Mouse (Mus musculus) kidney, adult 9 months (tissue): Measurements from ENCODE around the gene Ifitm5.
A peak's percentile ranks its signal among the peaks of the same experiment; 100 is the strongest.
"Not testable (repeated sequence)": the region's sequence is repeated elsewhere in the genome, so short reads cannot be mapped to it uniquely, and the experiment has no call there.

Experiments
- DNase-seq: peaks from one replicate; pipeline ENCODE4 v3.0.0; 2022

Ifitm5 gene

DNA sequence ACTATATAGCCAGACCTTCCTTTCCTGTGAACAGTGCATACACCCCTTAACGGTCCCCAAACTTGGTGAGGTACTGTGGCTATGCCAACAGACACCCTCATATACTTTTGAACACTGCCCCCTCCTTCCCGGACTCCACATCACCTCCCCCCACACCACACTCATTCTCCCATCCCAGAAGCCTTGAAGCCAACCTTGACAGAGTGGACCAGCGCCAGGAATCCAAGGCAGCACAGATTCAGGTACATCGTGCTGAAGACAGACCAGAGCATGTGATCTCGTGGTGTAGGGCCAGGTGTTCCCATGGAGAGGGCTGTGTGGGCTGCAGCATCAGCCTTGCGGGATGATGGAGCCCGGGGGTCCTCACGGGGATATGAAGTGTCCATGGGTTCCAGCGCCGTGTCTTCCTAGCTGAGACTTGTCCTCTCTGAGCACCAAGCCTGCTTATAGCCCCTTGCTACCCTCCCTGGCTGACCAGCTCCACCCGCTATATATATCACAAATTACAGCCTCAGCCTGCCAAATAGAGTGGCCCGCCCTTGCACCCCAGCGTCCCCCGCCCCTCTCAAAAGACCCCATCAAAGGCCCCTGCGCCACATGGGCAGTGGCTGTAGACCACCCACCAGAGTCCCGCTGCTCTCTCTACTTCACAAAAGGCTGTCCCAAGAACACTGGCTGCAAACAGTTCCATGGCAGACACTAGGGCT, at the start of gene Ifitm5:
Gene Ifitm5 (minus strand): TSS at position 468 of the 707 bp plus-strand sequence.
- DNase-seq, result peak; percentile 7

DNA sequence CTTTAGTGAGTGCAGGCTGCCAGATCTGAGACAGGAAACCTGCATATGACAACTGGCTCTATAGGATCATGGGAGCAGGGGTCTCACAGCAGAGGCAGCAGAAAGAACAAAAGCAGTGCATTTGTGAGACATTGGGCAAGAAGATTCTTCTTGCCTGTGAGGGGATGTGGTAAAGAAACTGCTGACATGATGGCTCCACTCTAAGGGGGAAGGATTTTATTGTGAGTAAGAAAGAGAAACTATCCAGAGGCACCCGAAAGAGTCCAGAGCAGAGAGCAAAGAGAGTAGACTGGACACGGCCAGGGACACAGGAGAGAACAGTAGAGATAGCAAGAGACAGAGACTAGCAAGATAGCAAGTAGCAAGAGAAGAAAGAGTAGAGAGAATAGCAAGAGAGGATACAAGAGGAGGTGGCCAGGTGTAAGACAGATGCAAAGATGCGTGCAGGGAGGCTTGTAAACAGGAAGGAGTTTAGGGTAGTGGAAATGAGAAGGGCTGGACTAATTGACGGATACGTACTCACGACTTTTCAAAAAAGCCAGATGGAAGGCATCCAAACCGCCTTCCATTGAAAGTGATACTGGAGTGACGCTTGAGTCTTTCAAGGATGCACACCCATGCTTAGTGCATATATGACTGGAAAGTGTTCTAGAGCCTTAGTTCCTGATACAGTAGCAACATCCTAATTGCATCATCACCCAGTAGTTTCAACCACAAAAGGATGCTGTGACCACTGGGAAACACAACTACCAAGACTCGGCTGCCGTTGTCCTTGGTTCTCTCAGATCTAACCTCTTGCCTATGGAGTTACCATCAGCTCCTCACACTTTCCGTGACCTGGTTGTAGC, 49.0 kb upstream of the Ifitm5 start:
- no peak for DNase-seq

DNA sequence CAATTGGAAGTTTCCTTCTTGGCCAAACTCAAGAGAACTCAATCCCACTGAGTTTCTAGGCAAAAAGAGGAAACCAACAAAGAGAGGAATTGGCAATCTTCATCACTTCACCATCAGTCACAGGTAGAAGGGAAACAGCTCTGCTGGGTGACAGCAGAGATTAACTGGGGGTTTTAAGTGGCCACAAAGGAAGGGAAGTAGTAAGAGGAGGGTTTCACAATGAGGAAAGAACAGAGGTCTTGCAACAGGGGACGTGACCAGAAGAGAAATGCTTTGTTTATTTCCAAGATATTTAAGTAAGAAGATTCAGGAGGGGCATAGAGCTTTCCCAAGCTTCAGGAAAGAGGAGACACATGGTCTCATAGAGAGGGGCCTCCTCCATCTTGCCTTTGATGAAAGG, 47.7 kb upstream of the Ifitm5 start:
- DNase-seq, result no peak

DNA sequence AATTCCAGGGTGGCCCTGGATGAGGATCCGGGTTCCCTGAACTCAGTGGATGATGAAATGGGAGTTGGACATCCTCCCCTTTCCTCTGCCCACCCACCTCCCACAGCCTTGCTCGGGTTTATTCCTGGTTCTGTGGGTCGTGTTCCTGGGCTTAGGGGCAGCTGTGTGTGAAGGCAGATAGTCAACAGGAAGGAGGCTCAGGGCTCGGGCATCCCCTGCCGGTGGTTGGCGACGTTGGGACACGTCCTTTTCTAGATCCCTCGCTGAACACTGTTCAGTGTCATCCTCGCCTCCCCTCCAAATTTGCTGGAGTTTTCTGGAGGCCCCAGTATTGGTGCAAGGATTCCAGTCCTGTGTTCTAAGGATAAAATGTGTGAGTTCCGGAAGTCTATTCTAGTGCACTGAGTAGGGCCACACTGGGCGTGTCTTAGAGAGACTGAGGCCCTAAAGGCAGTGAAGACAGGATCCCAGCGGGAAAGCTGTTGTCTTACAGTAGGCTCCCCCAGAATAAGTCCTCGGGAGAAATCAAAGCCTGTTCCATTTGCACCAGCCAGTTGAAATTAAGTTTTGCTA, 41.1 kb upstream of the Ifitm5 start:
- DNase-seq, result no peak

DNA sequence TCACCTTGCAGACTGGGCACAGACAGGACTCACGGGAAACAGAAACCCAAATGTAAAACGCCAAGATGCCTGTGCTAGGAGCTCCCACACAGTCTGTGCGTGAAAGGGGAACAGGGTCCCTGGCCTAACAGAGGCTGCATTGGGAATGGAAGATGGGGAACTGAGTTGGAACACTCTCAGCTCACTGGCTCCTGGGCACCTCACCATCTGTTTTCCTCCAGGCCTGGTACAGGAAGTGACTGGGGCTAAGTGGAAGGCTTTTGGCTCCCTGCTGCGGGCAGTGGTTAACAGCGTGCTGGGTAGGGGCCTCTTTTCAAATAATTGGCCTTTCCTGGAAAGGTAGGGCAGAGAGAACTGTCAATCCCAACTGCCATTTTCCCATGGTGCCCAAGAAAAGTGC, 40.5 kb upstream of the Ifitm5 start:
- no peak for DNase-seq

DNA sequence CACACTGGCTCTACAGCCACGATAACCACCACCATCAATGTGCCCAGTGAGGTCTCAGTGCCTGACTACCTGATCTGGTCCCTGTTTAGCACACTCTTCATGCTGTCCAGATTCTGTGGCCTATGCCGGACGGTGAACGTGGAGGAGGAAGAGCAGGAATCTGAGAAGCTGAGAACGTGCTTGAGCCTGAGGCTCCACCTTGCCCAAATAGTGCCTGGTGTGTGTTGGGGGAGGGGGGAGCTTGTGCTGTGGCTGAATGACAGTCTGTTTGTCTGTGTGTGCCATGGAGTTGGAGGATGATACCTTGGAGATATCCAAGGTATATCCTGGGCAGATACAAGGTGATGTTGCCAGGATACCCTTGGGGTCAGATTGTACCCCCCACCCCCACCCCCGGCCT, 40.1 kb upstream of the Ifitm5 start:
- DNase-seq, result no peak

DNA sequence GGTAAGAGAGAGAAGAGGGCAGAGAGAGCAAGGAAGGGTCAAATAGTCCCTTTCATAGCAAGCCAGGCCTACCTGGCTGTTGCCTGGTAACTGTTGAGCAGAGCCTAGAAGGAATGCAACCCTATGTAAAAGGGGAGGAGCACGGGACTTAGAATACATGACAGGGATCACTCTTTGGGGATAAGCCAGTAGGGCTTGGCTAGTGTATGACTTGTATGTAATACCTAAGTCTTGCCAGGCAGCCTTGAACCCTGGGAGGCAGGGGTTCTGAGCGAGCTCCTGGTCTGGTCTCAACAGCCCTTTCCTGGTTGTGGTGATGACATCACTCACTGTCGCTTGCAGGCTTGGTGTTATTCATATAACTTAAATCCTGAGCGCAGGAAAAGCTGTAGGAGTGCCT, 38.9 kb upstream of the Ifitm5 start:
- no peak for DNase-seq

DNA sequence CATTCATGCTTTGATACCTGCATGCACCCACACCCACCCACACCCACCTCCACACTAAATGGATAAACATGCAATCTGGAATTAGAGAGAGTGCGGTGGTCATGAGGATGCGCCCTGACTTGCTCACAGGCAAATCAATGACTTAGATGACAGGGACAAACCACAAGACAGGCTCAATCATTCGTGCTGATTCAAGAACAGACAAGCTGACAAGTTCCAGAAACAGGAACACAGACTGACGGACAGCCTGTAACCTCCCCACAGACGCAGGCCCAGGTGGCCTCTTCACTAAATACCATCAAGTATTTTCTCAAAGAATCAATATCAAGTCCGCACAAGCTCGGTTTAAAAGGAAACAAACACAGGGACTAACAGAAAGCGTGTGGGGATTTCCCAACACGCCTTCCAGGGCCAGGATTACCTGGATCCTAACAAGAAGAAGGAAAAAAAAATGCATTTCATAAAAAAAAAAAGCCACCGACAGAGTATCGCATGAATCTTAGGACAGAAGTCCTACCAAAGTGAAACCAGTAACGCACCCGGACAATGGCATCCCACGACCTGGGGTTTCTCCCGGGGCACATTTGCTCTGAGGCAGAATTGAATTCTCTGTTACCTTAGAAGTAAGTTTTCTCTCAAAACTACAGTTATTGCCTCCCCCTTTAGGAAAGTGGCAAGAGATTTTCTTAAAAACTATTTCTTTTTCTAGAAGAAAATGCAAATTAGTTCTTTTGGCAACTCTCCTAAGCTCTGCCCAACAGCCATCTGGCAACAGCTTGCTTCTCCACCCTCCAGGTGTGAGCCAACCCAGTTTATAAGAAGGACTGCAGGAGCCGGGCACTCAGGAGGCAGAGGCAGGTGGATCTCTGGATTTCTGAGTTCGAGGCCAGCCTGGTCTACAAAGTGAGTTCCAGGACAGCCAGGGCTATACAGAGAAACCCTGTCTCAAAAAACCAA, 37.4 kb upstream of the Ifitm5 start:
- no peak for DNase-seq

DNA sequence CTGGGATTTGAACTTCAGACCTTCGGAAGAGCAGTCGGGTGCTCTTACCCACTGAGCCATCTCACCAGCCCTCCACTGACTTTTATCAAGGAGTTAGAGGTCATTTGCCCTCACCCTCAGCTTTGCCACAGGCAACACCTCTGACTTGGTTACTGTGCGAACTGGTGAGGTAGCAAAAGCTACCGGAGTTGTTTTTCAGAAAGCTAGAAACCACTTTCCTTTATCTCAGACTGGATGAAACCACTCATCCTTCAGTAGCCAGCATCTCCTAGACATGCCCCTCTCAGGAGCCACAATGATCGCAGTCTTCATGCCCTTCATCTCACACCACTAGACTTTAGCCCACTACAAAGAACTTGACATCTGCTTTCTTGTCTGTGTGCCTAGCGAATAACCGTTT, 32.9 kb upstream of the Ifitm5 start:
- DNase-seq, result no peak

DNA sequence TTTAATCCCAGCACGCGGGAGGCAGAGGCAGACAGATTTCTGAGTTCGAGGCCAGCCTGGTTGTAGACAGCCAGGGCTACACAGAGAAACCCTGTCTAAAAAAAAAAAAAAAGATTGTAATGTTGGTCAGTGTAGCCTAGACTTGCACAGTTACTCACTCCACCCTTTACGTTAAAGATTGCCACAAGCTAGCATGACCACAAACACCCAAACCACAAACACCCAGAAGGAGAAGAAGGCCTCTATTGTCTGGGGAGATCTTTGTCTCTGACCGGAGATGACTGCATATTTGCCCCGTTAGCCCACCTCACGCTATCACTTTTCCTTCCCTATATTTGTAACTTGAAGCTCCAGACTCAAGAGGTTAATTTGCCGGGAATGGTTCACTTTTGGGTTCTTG, 31.6 kb upstream of the Ifitm5 start:
- DNase-seq, result no peak

DNA sequence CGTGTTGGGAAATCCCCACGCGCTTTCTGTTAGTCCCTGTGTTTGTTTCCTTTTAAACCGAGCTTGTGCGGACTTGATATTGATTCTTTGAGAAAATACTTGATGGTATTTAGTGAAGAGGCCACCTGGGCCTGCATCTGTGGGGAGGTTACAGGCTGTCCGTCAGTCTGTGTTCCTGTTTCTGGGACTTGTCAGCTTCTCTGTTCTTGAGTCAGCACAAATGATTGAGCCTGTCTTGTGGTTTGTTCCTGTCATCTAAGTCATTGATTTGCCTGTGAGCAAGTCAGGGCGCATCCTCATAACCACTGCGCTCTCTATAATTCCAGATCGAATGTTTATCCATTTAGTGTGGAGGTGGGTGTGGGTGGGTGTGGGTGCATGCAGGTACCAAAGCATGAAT, 26.6 kb upstream of the Ifitm5 start:
- DNase-seq, result not testable (repeated sequence)

DNA sequence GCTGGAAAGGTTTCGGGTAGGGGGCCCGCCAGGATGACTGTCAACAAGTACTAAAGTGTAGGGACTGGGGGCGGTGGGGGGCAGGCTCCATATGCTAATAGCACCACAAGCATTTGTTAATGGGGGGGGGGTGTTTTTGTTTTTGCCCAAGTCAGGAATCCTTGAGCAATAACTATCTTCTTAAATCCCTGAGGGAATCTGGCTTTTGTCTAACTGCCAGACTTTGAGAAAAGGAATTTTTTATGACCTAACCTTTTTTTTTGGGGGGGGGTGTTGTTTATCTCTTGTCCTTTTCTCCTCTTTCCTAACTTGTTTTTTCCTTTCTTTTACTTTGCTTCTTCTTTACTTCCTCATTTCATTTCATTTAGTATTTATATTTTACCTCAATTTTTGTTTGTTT, 25.4 kb upstream of the Ifitm5 start:
- no peak for DNase-seq

DNA sequence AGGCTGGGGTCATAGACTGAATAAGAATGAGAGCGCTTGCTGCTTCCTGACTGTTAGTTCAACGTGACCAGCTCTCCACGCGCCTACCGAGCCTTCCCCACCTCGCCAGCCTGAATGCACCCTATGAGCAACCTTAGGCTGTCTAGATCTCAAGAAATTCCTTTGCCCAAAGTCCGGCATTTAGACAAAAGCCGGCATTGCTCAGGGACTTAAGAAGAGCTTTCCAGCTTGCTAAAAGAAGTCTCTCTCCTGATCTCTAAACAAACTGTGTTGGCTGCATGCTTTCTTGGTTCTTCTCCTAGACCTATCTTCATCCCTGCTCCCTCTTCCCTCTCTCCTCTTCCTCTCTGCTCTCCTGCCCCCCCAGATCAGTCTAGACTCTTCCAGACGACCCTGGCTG, 24.8 kb upstream of the Ifitm5 start:
- DNase-seq, result no peak

DNA sequence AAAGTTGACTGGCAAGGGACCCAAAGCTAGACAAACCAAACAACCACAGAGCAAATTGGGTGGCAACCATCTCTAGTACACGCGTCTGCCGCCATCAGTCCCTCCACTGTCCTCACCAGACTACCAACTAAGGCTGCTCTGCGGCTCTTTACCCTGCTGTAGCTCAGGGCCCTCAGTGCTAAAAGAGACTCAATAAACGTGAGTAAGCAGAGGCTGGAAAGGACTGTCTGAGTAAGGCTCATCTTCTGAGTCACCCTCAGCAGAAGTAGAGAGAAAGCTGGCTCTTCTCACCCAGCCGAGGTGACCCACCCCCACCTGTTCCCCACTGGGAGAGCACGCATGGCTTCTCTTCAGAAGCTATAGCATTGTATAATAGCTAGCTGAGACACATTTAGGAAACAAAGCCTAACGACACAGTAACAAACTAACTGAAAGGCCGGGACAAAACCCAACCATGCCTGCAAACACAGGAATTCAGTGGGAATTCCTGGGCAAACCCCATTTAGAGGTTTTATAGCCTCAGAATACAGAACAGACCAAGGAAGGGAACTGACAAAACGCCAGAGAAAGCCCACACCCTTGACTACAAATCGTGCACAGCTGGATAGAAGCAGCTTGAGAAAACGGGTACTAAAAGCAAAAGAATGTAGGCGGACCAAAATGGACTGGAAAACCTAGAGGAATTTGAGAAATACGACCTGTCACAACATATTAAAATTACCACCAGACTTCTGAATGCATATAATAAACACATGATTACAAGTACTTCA, 23.5 kb upstream of the Ifitm5 start:
- DNase-seq, result no peak

DNA sequence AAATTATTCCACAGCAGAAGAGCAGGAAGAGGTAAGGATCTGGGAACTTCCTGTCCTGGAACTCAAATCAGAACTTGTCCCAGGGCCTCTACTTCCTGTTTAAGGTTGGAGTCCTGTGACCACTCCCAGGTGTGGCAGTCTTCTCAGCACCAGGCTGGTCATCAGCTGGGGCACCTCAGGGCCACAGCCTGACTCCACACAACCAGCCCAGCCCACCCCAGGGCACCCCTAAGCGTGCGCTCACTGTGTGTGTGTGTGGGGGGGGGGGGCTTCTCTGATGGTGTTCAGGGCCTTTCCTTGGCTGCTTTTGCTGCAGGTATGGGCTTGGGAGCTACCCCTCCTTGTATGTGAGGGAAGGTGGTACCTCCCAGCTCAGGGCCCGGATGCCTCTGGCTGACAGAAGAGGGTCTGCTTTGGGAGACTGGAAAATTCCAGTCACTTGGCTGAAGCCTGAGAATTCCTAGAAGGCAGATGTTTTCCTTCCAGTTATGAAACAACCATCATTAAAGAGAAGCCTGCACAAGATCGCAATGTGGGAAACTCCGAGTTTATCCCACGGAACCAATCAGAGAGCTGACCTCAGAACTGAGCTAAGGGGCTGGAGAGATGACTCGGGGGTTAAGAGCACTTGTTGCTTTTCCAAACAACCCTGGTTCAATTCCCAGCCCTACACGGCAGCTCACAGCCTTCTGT, 21.5 kb upstream of the Ifitm5 start:
- DNase-seq, result peak; percentile 57

DNA sequence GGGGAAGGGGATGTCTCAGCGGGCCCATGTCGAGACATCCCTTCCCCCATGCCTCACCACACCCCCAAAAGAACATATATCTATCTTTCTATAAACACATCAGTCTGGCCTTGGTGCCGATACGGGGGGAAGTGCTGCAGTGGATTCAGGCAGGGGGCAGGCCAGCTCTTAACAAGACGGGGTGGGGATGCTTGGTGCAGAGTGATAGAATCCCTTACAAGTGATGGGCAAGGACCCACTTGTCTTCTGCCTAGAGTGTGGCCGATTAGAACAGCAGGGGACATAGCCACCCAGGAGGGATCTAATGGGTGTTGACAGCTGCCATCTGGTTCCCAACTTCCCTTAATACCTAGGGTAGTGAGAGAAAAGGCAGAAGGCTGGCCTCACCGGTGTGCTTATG, 20.8 kb upstream of the Ifitm5 start:
- DNase-seq, result no peak

DNA sequence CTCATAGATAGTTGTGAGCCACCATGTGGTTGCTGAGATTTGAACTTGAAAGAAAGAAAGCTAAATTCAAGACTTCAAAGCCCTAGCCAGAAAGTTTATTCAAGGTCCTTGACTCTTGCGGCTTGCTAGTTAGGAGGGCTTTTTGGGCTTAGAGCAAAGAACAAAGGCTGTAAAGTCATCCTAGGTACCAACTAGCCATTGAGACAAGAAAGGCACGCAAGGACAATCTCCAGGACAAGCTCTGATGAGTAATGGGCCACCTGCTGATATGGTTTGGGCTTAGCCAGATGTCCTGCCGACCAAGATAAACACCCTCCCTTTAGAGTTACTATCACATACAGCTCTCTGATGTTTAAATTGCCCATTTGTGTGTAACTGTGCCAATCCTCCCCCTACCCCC, 18.6 kb upstream of the Ifitm5 start:
- DNase-seq, result not testable (repeated sequence)

DNA sequence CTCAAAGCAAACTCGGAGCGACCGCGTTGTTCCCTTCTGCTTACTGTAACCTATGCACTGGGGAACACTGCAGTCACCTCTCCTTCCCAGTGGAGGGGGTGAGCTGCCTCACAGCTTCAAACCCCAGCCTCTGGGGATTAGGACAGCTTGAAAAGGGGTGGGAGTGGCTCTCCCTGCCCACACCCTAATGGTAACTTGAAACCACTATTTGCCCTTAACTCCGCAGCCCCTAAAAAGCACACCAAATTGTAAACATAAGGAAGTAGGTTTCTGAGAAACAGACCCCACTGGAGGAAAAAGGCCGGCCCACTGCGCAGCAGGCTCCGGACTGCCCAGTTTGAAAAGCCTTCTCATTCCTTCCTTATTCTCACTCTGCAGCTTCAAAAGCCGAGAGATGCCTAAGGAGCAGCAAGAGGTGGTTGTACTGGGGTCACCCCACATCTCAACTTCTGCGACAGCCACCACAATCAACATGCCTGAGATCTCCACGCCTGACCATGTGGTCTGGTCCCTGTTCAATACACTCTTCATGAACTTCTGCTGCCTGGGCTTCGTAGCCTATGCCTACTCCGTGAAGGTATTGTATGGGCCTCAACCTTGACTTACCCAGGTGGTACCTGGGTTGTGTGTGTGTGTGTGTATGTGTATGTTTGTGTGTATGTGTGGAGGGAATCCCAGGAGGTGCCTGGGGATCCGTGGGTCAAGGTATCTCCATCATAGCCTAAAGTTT, 17.9 kb upstream of the Ifitm5 start:
- no peak for DNase-seq

DNA sequence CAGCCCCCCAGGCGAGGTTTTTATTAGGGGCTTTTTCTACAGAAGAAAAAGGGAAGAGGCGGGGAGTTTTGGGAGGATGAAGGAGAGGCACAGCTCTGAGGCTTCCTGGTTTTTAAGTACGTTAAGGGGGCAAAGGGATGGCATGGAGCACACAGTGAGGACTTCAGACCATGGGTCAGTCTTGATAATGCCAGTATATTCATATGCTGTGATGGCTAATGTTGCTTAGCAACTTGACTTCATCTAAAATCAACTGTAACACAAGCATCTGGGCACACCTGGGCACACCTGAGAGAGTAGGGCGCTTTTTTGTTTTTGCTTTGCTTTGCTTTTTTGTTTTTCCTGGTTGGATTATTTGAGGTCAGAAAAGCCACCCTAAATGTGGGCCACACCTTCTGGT, 16.8 kb upstream of the Ifitm5 start, which contains the start of gene Ifitm1:
Gene Ifitm1 (plus strand): TSS at position 301 of the 400 bp plus-strand sequence.
- no peak for DNase-seq

DNA sequence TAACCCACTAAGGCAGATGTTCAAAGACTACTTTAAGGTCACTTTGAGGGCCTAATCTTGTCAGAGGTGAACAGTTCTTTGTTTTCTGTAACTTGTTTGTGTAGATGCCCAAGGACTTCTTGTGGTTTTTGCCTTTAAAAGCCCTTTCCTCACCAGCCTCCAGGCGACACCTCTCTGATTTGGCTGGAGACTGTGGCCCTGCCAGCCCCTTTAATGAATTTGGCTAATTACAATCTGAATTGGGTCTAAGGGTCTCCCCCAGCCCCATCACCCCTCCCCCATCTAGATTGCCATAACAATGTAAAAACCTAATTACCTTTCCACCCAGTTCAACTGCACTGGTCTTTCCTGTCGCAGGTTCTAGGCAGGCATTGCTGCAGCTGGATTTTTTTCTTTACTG, 12.6 kb upstream of the Ifitm5 start:
- DNase-seq, result no peak

DNA sequence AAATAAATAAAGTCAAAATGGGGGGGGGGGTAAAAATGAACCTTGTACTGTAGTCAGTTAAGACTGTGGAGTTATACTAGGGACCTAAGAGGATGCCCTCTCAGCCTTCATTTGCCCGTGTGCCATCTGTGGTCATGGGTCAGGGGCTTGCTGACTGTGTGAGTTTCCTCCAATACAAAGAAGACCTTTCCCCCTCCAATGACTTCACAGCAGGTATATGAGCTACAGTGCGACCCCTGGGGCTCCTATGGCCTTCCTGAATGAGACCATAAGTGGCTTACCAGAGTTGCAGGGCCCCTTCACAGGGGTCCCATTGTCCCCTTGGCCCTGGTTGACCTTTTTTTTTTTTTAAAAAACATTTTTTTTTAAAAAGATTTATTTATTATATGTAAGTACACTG, 11.3 kb upstream of the Ifitm5 start:
- DNase-seq, result no peak
